Mouse (Mus musculus): ENCODE results near the gene Slc12a5. TPM values are rescaled to one million over a fixed set of nuclear protein-coding genes. Genes with fewer than 3 reads are reported as not detected.
A peak's percentile ranks its signal among the peaks of the same experiment; 100 is the strongest.

Gene Slc12a5
- 55.2 and 60.5 TPM in 2 replicates for polyA plus RNA-seq (2015; fragmentation: Nextera tagmentation; extraction: Ambion mirVana)

GRCm38 (mm10) chr2:164960716-164961441, at the start of gene Slc12a5:
Slc12a5 (plus strand) TSS chr2:164960802.
- Histone ChIP-seq H3K36me3 (no peaks in the 10 kb centered on the region), H3K9ac (peak within 1 kb of the TSS; percentile 63), H3K4me1 (replicated peaks) (peaks cover 54% of the 10 kb centered on the region), H3K4me3 (peak within 1 kb of the TSS; percentile 66), H3K27me3 (no peaks in the 10 kb centered on the region), H3K27ac (replicated peaks) (peak within 1 kb of the TSS; percentile 75), H3K4me2 (peak within 1 kb of the TSS; percentile 71), H3K9me3 (no peaks in the 10 kb centered on the region)
- peak; percentile 63; the same call in 1 of the 2 replicates for ATAC-seq (ENCODE audit: low FRiP score, low read depth)
- 2% methylated on average over 36 of the region's 54 CpGs for WGBS

- Histone ChIP-seq H3K27ac (replicated peaks) (peak within 1 kb of the TSS; percentile 100), H3K27me3 (no peaks in the 10 kb centered on the region), H3K9ac (peak within 1 kb of the TSS; percentile 91), H3K4me2 (peak within 1 kb of the TSS; percentile 93), H3K4me1 (replicated peaks) (peaks cover 24% of the 10 kb centered on the region), H3K4me3 (peak within 1 kb of the TSS; percentile 91), H3K36me3 (peaks cover 27% of the 10 kb centered on the region), H3K9me3 (no peaks in the 10 kb centered on the region)
- peak; percentile 84 for ATAC-seq (ENCODE audit: low FRiP score, low read depth)
- under 1% methylated on average over 76 of the region's 91 CpGs for WGBS
Measured at GRCm38 (mm10) chr2:164911086-164912048, 49.2 kb upstream of the Slc12a5 start, which contains the start of gene Zfp335. Zfp335 (minus strand) TSS chr2:164911757.

GRCm38 (mm10) chr2:164912151-164912550, 48.5 kb upstream of the Slc12a5 start:
- ATAC-seq (ENCODE audit: low FRiP score, low read depth): peak; percentile 2; the same call in 1 of the 2 replicates
- H3K36me3 ChIP-seq: peaks cover 19% of the 10 kb centered on the region
- no peaks in the 10 kb centered on the region for H3K9me3 ChIP-seq
- H3K4me1 ChIP-seq (replicated peaks): peaks cover 24% of the 10 kb centered on the region
- WGBS: 23% methylated on average over 12 of the region's 12 CpGs
- H3K27ac ChIP-seq (replicated peaks): peak overlapping the region; percentile 100
- H3K4me3 ChIP-seq: peak overlapping the region; percentile 91
- H3K9ac ChIP-seq: peak overlapping the region; percentile 91
- peak overlapping the region; percentile 93 for H3K4me2 ChIP-seq
- no peaks in the 10 kb centered on the region for H3K27me3 ChIP-seq

GRCm38 (mm10) chr2:164912749-164913427, 47.7 kb upstream of the Slc12a5 start:
- ATAC-seq (ENCODE audit: low FRiP score, low read depth): no peak
- Histone ChIP-seq H3K9me3 (no peaks in the 10 kb centered on the region), H3K4me3 (peak overlapping the region; percentile 91; the same call in 1 of the 2 replicates), H3K4me2 (peak overlapping the region; percentile 93; the same call in 1 of the 2 replicates), H3K4me1 (replicated peaks) (peaks cover 24% of the 10 kb centered on the region), H3K27me3 (no peaks in the 10 kb centered on the region), H3K27ac (replicated peaks) (no peak overlapping the region), H3K36me3 (peaks cover 12% of the 10 kb centered on the region), H3K9ac (0 out of 2 replicates have a peak overlapping the region, but pooled peaks have one; percentile 91)
- WGBS: 92% methylated on average over 8 of the region's 9 CpGs

- Histone ChIP-seq H3K27me3 (no peaks in the 10 kb centered on the region), H3K4me2 (no peak overlapping the region), H3K9me3 (no peaks in the 10 kb centered on the region), H3K4me1 (replicated peaks) (peaks cover 24% of the 10 kb centered on the region), H3K27ac (replicated peaks) (no peak overlapping the region), H3K9ac (no peak overlapping the region), H3K4me3 (no peak overlapping the region), H3K36me3 (peaks cover 7% of the 10 kb centered on the region)
- ATAC-seq (ENCODE audit: low FRiP score, low read depth): no peak
- 92% methylated on average over 2 of the region's 2 CpGs for WGBS
Measured at GRCm38 (mm10) chr2:164913428-164913786, 47.2 kb upstream of the Slc12a5 start.

GRCm38 (mm10) chr2:164916820-164917219, 43.8 kb upstream of the Slc12a5 start:
- WGBS: 88% methylated on average over 5 of the region's 5 CpGs
- Histone ChIP-seq H3K27ac (replicated peaks) (no peak overlapping the region), H3K36me3 (peaks cover 4% of the 10 kb centered on the region), H3K4me1 (replicated peaks) (peaks cover 7% of the 10 kb centered on the region), H3K4me3 (no peak overlapping the region), H3K27me3 (no peaks in the 10 kb centered on the region), H3K9me3 (no peaks in the 10 kb centered on the region), H3K4me2 (no peak overlapping the region), H3K9ac (no peak overlapping the region)
- no peak for ATAC-seq (ENCODE audit: low FRiP score, low read depth)

- Histone ChIP-seq H3K4me2 (no peak overlapping the region), H3K36me3 (peaks cover 4% of the 10 kb centered on the region), H3K9me3 (no peaks in the 10 kb centered on the region), H3K27me3 (no peaks in the 10 kb centered on the region), H3K9ac (no peak overlapping the region), H3K27ac (replicated peaks) (no peak overlapping the region), H3K4me3 (no peak overlapping the region), H3K4me1 (replicated peaks) (peaks cover 3% of the 10 kb centered on the region)
- ATAC-seq (ENCODE audit: low FRiP score, low read depth): no peak
- 65% methylated on average over 10 of the region's 10 CpGs for WGBS
Measured at GRCm38 (mm10) chr2:164917371-164917770, 43.2 kb upstream of the Slc12a5 start.

GRCm38 (mm10) chr2:164918325-164918724, 42.3 kb upstream of the Slc12a5 start:
- no peaks in the 10 kb centered on the region for H3K9me3 ChIP-seq
- H3K9ac ChIP-seq: no peak overlapping the region
- peaks cover 4% of the 10 kb centered on the region for H3K36me3 ChIP-seq
- H3K4me3 ChIP-seq: no peak overlapping the region
- no peak for ATAC-seq (ENCODE audit: low FRiP score, low read depth)
- 58% methylated on average over 4 of the region's 5 CpGs for WGBS
- peaks cover 1% of the 10 kb centered on the region for H3K4me1 ChIP-seq (replicated peaks)
- no peak overlapping the region for H3K27ac ChIP-seq (replicated peaks)
- no peak overlapping the region for H3K4me2 ChIP-seq
- no peaks in the 10 kb centered on the region for H3K27me3 ChIP-seq

GRCm38 (mm10) chr2:164921984-164922383, 38.6 kb upstream of the Slc12a5 start:
- WGBS: 55% methylated on average over 7 of the region's 7 CpGs
- H3K9ac ChIP-seq: no peak overlapping the region
- no peak for ATAC-seq (ENCODE audit: low FRiP score, low read depth)

GRCm38 (mm10) chr2:164923291-164923690, 37.3 kb upstream of the Slc12a5 start:
- H3K9ac ChIP-seq: no peak overlapping the region
- H3K27ac ChIP-seq (replicated peaks): no peak overlapping the region
- ATAC-seq (ENCODE audit: low FRiP score, low read depth): no peak

More at GRCm38 (mm10) chr2:164921984-164922383, 38.6 kb upstream of the Slc12a5 start:
- Histone ChIP-seq H3K27ac (replicated peaks) (no peak overlapping the region), H3K4me3 (no peak overlapping the region), H3K27me3 (no peaks in the 10 kb centered on the region), H3K4me1 (replicated peaks) (peaks cover 9% of the 10 kb centered on the region), H3K36me3 (peaks cover 4% of the 10 kb centered on the region), H3K9me3 (no peaks in the 10 kb centered on the region), H3K4me2 (no peak overlapping the region)

GRCm38 (mm10) chr2:164924100-164924857, 36.3 kb upstream of the Slc12a5 start:
- WGBS: 36% methylated on average over 11 of the region's 11 CpGs
- Histone ChIP-seq H3K27me3 (no peaks in the 10 kb centered on the region), H3K27ac (replicated peaks) (no peak overlapping the region), H3K4me2 (no peak overlapping the region), H3K4me1 (replicated peaks) (peaks cover 9% of the 10 kb centered on the region), H3K9ac (no peak overlapping the region), H3K4me3 (no peak overlapping the region), H3K36me3 (peaks cover 2% of the 10 kb centered on the region), H3K9me3 (no peaks in the 10 kb centered on the region)
- ATAC-seq (ENCODE audit: low FRiP score, low read depth): peak; percentile 71

More at GRCm38 (mm10) chr2:164923291-164923690, 37.3 kb upstream of the Slc12a5 start:
- no peaks in the 10 kb centered on the region for H3K9me3 ChIP-seq
- peaks cover 4% of the 10 kb centered on the region for H3K36me3 ChIP-seq
- 40% methylated on average over 4 of the region's 4 CpGs for WGBS
- H3K27me3 ChIP-seq: no peaks in the 10 kb centered on the region
- H3K4me3 ChIP-seq: no peak overlapping the region
- H3K4me1 ChIP-seq (replicated peaks): peaks cover 9% of the 10 kb centered on the region
- no peak overlapping the region for H3K4me2 ChIP-seq

All from hindbrain, embryonic 15.5 days (tissue).